Mouse (Mus musculus): ENCODE measurements around the gene Epor.

- TF ChIP-seq CTCF (IDR thresholded peaks at IDR 0.05; ENCODE audit: borderline replicate concordance, insufficient read depth, low read depth, low read length) (no peak), POLR2A (IDR thresholded peaks at IDR 0.05; ENCODE audit: borderline replicate concordance, insufficient read depth, low read length) (no peak)
These were observed 37.0 kb upstream of the Epor start for GRCm38 (mm10) chr9:22000296-22000695.
